In genomic region chr16:32683343-32683742, GRCm38 (mm10) we compare ENCODE assay signal across 10 mouse cellular contexts. TPM values are rescaled to one million over a fixed set of nuclear protein-coding genes. Genes with fewer than 3 reads are reported as not detected.
DNase-seq lines count a peak whose midpoint lies in the region; ATAC-seq and TF ChIP-seq lines count a peak whose summit lies in the region.
"Had no signal": no experiment of that assay in that cellular context is flagged by ENCODE, and none has a peak within 500 bp of the region (broad histone marks: within the 10 kb centered on the region; RNA-seq: fewer than 3 reads in every experiment).

No protein-coding gene starts in this region.

- H3K27me3 ChIP-seq in hindbrain, embryonic 15.5 days, result no peaks in the 10 kb centered on the region
- no peaks in the 10 kb centered on the region for H3K27me3 ChIP-seq in hindbrain, embryonic 10.5 days (ENCODE audit: insufficient read depth, poor library complexity, severe bottlenecking)
- no peaks in the 10 kb centered on the region for H3K27me3 ChIP-seq in E14TG2a.4 (ENCODE audit: insufficient read depth, low read length)
- H3K27me3 ChIP-seq in heart, postnatal 0 days (ENCODE audit: control insufficient read depth, insufficient read depth, low read length), result no peaks in the 10 kb centered on the region
- H3K27me3 ChIP-seq in lung, postnatal 0 days (replicated peaks; ENCODE audit: insufficient read depth, low read length), result no peaks in the 10 kb centered on the region
- no peaks in the 10 kb centered on the region for H3K27me3 ChIP-seq in stomach, postnatal 0 days (ENCODE audit: control insufficient read depth, insufficient read depth, low read length)
- H3K27me3 ChIP-seq: limb, embryonic 12.5 days; stomach, embryonic 15.5 days had no signal

- peak; percentile 57 for ATAC-seq in hindbrain, embryonic 15.5 days (ENCODE audit: low FRiP score, low read depth)
- ATAC-seq in heart, postnatal 0 days (ENCODE audit: insufficient read depth, low read depth), result peak; percentile 78
- peak; percentile 65 for ATAC-seq in lung, postnatal 0 days
- 0 out of 2 replicates have a peak, but pooled peaks have one; percentile 37 for ATAC-seq in stomach, postnatal 0 days (ENCODE audit: low FRiP score, low TSS enrichment)

- H3K9me3 ChIP-seq in hindbrain, embryonic 15.5 days, result no peaks in the 10 kb centered on the region
- no peaks in the 10 kb centered on the region for H3K9me3 ChIP-seq in hindbrain, embryonic 10.5 days
- H3K9me3 ChIP-seq in E14TG2a.4 (ENCODE audit: low read length), result no peaks in the 10 kb centered on the region
- no peaks in the 10 kb centered on the region for H3K9me3 ChIP-seq in heart, postnatal 0 days (replicated peaks; ENCODE audit: control insufficient read depth, low read length)
- H3K9me3 ChIP-seq in lung, postnatal 0 days (ENCODE audit: low read length), result no peaks in the 10 kb centered on the region
- no peaks in the 10 kb centered on the region for H3K9me3 ChIP-seq in stomach, postnatal 0 days (ENCODE audit: control insufficient read depth, low read length)
- H3K9me3 ChIP-seq: limb, embryonic 12.5 days; stomach, embryonic 15.5 days had no signal

- H3K27ac ChIP-seq in hindbrain, embryonic 15.5 days (replicated peaks), result no peak overlapping the region
- no peak overlapping the region for H3K27ac ChIP-seq in hindbrain, embryonic 10.5 days
- no peak overlapping the region for H3K27ac ChIP-seq in heart, postnatal 0 days (ENCODE audit: low read depth)
- no peak overlapping the region for H3K27ac ChIP-seq in lung, postnatal 0 days (ENCODE audit: low read length)
- H3K27ac ChIP-seq in stomach, postnatal 0 days (replicated peaks), result no peak overlapping the region
- H3K27ac ChIP-seq: limb, embryonic 12.5 days; stomach, embryonic 15.5 days had no signal

- peaks cover 27% of the 10 kb centered on the region for H3K36me3 ChIP-seq in hindbrain, embryonic 15.5 days
- peaks cover 45% of the 10 kb centered on the region for H3K36me3 ChIP-seq in hindbrain, embryonic 10.5 days
- H3K36me3 ChIP-seq in E14TG2a.4 (ENCODE audit: insufficient read depth, low read length), result peaks cover 52% of the 10 kb centered on the region
- peaks cover 16% of the 10 kb centered on the region; the same call in 1 of the 2 replicates for H3K36me3 ChIP-seq in heart, postnatal 0 days (replicated peaks; ENCODE audit: control insufficient read depth, insufficient read depth, low read length)
- H3K36me3 ChIP-seq in lung, postnatal 0 days (ENCODE audit: insufficient read depth, low read length), result 0 out of 2 replicates have a peak, but pooled peaks cover 5% of the 10 kb centered on the region
- peaks cover 18% of the 10 kb centered on the region for H3K36me3 ChIP-seq in stomach, postnatal 0 days (ENCODE audit: control insufficient read depth, insufficient read depth, low read length)

- no peak for DNase-seq in hindbrain, embryonic 10.5 days (ENCODE audit: low spot score)
- peak; percentile 80 for DNase-seq in cerebellum, adult 9-10 months
- peak; percentile 53 for DNase-seq in heart, postnatal 0 days (ENCODE audit: low spot score)
- peak; percentile 74 for DNase-seq in lung, postnatal 0 days (ENCODE audit: low spot score)
- DNase-seq in stomach, postnatal 0 days (ENCODE audit: low spot score), result peak; percentile 42
- DNase-seq in gastrocnemius, postnatal 14 days, result no peak

- WGBS in hindbrain, embryonic 15.5 days, result 56% methylated on average over 5 of the region's 5 CpGs
- 71% methylated on average over 5 of the region's 5 CpGs for WGBS in hindbrain, embryonic 10.5 days
- 38% methylated on average over 5 of the region's 5 CpGs for WGBS in heart, postnatal 0 days
- WGBS in lung, postnatal 0 days, result 40% methylated on average over 5 of the region's 5 CpGs
- 44% methylated on average over 5 of the region's 5 CpGs for WGBS in stomach, postnatal 0 days

- intact Hi-C loops in gastrocnemius, postnatal 14 days (cut with DNase I; ENCODE audit: low total_unique reads), result loop anchor here (2.0 to 10.0 kb wide), 3 partner anchors 25 to 179 kb away; no protein-coding TSS in a partner anchor

- peak; percentile 67 for TF ChIP-seq CTCF in E14TG2a.4 (conservative IDR thresholded peaks at IDR 0.05; ENCODE audit: low read length)
- peak; percentile 86 for TF ChIP-seq CTCF in heart, postnatal 0 days (IDR thresholded peaks at IDR 0.05; ENCODE audit: low read depth)
- peak; percentile 88 for TF ChIP-seq CTCF in lung, postnatal 0 days (IDR thresholded peaks at IDR 0.05)
- TF ChIP-seq CTCF in stomach, postnatal 0 days (IDR thresholded peaks at IDR 0.05; ENCODE audit: low read depth), result peak; percentile 86

- no peak overlapping the region for H3K4me3 ChIP-seq in hindbrain, embryonic 15.5 days
- no peak overlapping the region for H3K4me3 ChIP-seq in hindbrain, embryonic 10.5 days
- no peak overlapping the region for H3K4me3 ChIP-seq in E14TG2a.4 (replicated peaks; ENCODE audit: low read length)
- no peak overlapping the region for H3K4me3 ChIP-seq in heart, postnatal 0 days (ENCODE audit: low read depth, low read length)
- no peak overlapping the region for H3K4me3 ChIP-seq in lung, postnatal 0 days (ENCODE audit: low read depth, low read length)
- no peak overlapping the region for H3K4me3 ChIP-seq in stomach, postnatal 0 days (ENCODE audit: low read depth, low read length)
- H3K4me3 ChIP-seq: limb, embryonic 12.5 days; stomach, embryonic 15.5 days had no signal

- no peak overlapping the region for H3K4me2 ChIP-seq in hindbrain, embryonic 15.5 days
- H3K4me2 ChIP-seq in heart, postnatal 0 days (ENCODE audit: low read depth, low read length), result no peak overlapping the region
- no peak overlapping the region for H3K4me2 ChIP-seq in lung, postnatal 0 days (replicated peaks; ENCODE audit: low read depth, low read length)
- no peak overlapping the region for H3K4me2 ChIP-seq in stomach, postnatal 0 days (replicated peaks; ENCODE audit: low read depth)
- H3K4me2 ChIP-seq: limb, embryonic 12.5 days; stomach, embryonic 15.5 days had no signal

- H3K9ac ChIP-seq in hindbrain, embryonic 15.5 days, result no peak overlapping the region
- no peak overlapping the region for H3K9ac ChIP-seq in heart, postnatal 0 days (replicated peaks; ENCODE audit: low read depth, low read length)
- no peak overlapping the region for H3K9ac ChIP-seq in lung, postnatal 0 days (replicated peaks; ENCODE audit: low read depth)
- H3K9ac ChIP-seq in stomach, postnatal 0 days (ENCODE audit: low read length), result no peak overlapping the region
- H3K9ac ChIP-seq: limb, embryonic 12.5 days; stomach, embryonic 15.5 days had no signal

- H3K4me1 ChIP-seq in hindbrain, embryonic 15.5 days (replicated peaks), result no peaks in the 10 kb centered on the region
- 0 out of 2 replicates have a peak, but pooled peaks cover 3% of the 10 kb centered on the region for H3K4me1 ChIP-seq in hindbrain, embryonic 10.5 days (replicated peaks)
- H3K4me1 ChIP-seq in E14TG2a.4 (replicated peaks; ENCODE audit: low read depth, low read length), result peaks cover 58% of the 10 kb centered on the region
- no peaks in the 10 kb centered on the region for H3K4me1 ChIP-seq in heart, postnatal 0 days (ENCODE audit: control insufficient read depth, insufficient read depth)
- H3K4me1 ChIP-seq in lung, postnatal 0 days (ENCODE audit: insufficient read depth, low read depth, low read length), result 0 out of 2 replicates have a peak, but pooled peaks cover 2% of the 10 kb centered on the region
- no peaks in the 10 kb centered on the region for H3K4me1 ChIP-seq in stomach, postnatal 0 days (replicated peaks; ENCODE audit: control insufficient read depth, insufficient read depth)
- H3K4me1 ChIP-seq: limb, embryonic 12.5 days; stomach, embryonic 15.5 days had no signal

- no peak for TF ChIP-seq EP300 in heart, postnatal 0 days (IDR thresholded peaks at IDR 0.05; ENCODE audit: low read depth)
- no peak for TF ChIP-seq EP300 in lung, postnatal 0 days (IDR thresholded peaks at IDR 0.05)
- no peak for TF ChIP-seq EP300 in stomach, postnatal 0 days (optimal IDR thresholded peaks at IDR 0.05)

RNA-seq across cellular contexts. Expression of gene Tnk2, which starts 39.7 kb away (rescaled TPM):
- polyA plus RNA-seq in hindbrain, embryonic 15.5 days (2015; fragmentation: Nextera tagmentation; extraction: Ambion mirVana), result 19.3 and 25.9 TPM in 2 replicates
- polyA plus RNA-seq in hindbrain, embryonic 10.5 days (2016; fragmentation: Nextera tagmentation; extraction: Ambion mirVana), result 7.8 and 8.4 TPM in 2 replicates
- 9.4 and 14.2 TPM in 2 replicates for total RNA-seq in heart, postnatal 0 days (2014; rRNA removed; ENCODE audit: low replicate concordance)
- 6.0 and 7.0 TPM in 2 replicates for polyA plus RNA-seq in heart, postnatal 0 days (2015; fragmentation: Nextera tagmentation; extraction: Ambion mirVana)
- polyA plus RNA-seq in lung, postnatal 0 days (2015; fragmentation: Nextera tagmentation; extraction: Ambion mirVana), result 19.8 and 22.4 TPM in 2 replicates
- 17.1 and 21.0 TPM in 2 replicates for polyA plus RNA-seq in stomach, postnatal 0 days (2015; fragmentation: Nextera tagmentation; extraction: Ambion mirVana)
- total RNA-seq in gastrocnemius, postnatal 14 days (2021), result 10 to 100 TPM; 34.6 to 42.8 TPM

RNA-seq across cellular contexts. Expression of gene Muc4, which starts 52.3 kb away (rescaled TPM):
- not detected in 2 replicates for polyA plus RNA-seq in hindbrain, embryonic 15.5 days (2015; fragmentation: Nextera tagmentation; extraction: Ambion mirVana)
- polyA plus RNA-seq in hindbrain, embryonic 10.5 days (2016; fragmentation: Nextera tagmentation; extraction: Ambion mirVana), result 0.56 and 0.63 TPM in 2 replicates
- total RNA-seq in heart, postnatal 0 days (2014; rRNA removed; ENCODE audit: low replicate concordance), result 0.23 and 0.27 TPM in 2 replicates
- polyA plus RNA-seq in heart, postnatal 0 days (2015; fragmentation: Nextera tagmentation; extraction: Ambion mirVana), result 0.16 TPM in 1 of 2 replicates, not detected in the other
- 4.1 and 5.4 TPM in 2 replicates for polyA plus RNA-seq in lung, postnatal 0 days (2015; fragmentation: Nextera tagmentation; extraction: Ambion mirVana)
- 2.5 and 2.8 TPM in 2 replicates for polyA plus RNA-seq in stomach, postnatal 0 days (2015; fragmentation: Nextera tagmentation; extraction: Ambion mirVana)
- under 1 TPM; 0.22 to 0.33 TPM for total RNA-seq in gastrocnemius, postnatal 14 days (2021)
- polyA plus RNA-seq: limb, embryonic 12.5 days had no signal

Comparison
In these comparisons a context has a peak if more than half of its experiments do, and no peak if none do; other contexts are left out.
1. DNase-seq: peak in cerebellum, adult 9-10 months (single experiment), heart, postnatal 0 days (single experiment), lung, postnatal 0 days (single experiment) and stomach, postnatal 0 days (single experiment); none in hindbrain, embryonic 10.5 days (single experiment) and gastrocnemius, postnatal 14 days (single experiment).
2. Peak in every context shown above with its lines, with median percentiles within 50 percentile points of each other: ATAC-seq and CTCF ChIP-seq.